Mouse (Mus musculus) gastrocnemius, adult 2 months (tissue): Measurements from ENCODE around the gene Aif1. TPM values are rescaled to one million over a fixed set of nuclear protein-coding genes. Genes with fewer than 3 reads are reported as not detected.
"Not testable (repeated sequence)": the region's sequence is repeated elsewhere in the genome, so short reads cannot be mapped to it uniquely, and the experiment has no call there.

Experiments used
- DNase-seq: peaks from one replicate; pipeline ENCODE4 v3.0.0; 2022
- H3K27ac ChIP-seq: fragments of 200-600 bp; 2 replicates; pipeline ENCODE4 v1.8.1; 2022; ENCODE audit warnings: mild to moderate bottlenecking
- H3K4me3 ChIP-seq: fragments of 200-600 bp; 2 replicates; pipeline ENCODE4 v1.8.1; 2022; ENCODE audit warnings: mild to moderate bottlenecking, moderate library complexity
- CTCF ChIP-seq: fragments of 200-600 bp; IDR thresholded peaks from 2 replicates; pipeline ENCODE4 v1.8.1; 2022; ENCODE audit warnings: antibody characterized with exemption, mild to moderate bottlenecking, moderate library complexity
- intact Hi-C: fragments of 180-260 bp; cut with DNase I; formaldehyde crosslinking; loops from one replicate; pipeline ENCODE4 v1.15.1; 2025
- microRNA-seq: library from miRNA; unstranded; fragments of <30 nt; microRNA quantifications from one replicate; pipeline ENCODE4 v1.2.0, GENCODE M21; 2021
- total RNA-seq, 2 experiments: library from RNA; stranded (reverse); gene quantifications; 2 replicates each; pipeline ENCODE4 v1.2.3; 2021

The Aif1 gene
- total RNA-seq, 2 experiments from 2014 or later = 0.75 TPM; not detected in 1

- intact Hi-C loops = loop anchor here (5.0 kb wide), 1 partner anchor 111 kb away; the partner anchor contains the start of gene Nfkbil1
- no peak for TF ChIP-seq CTCF
- Histone ChIP-seq H3K27ac (peak within 1 kb of the TSS; percentile 94), H3K4me3 (peak within 1 kb of the TSS; percentile 89)
- peak; percentile 88 for DNase-seq
Measured at GRCm38 (mm10) chr17:35126206-35126611, 49.7 kb downstream of the Aif1 start, which contains the start of gene D17H6S53E. TSS of gene D17H6S53E (plus strand) at chr17:35126373.

- TF ChIP-seq CTCF = no peak
- no peak for DNase-seq
- intact Hi-C loops = loop anchor here (5.0 kb wide), 1 partner anchor 112 kb away; the partner anchor contains the start of gene Nfkbil1
- H3K4me3 ChIP-seq = peak overlapping the region; percentile 89
- peak overlapping the region; percentile 94 for H3K27ac ChIP-seq
Measured at GRCm38 (mm10) chr17:35125578-35125977, 50.3 kb downstream of the Aif1 start.

DNA sequence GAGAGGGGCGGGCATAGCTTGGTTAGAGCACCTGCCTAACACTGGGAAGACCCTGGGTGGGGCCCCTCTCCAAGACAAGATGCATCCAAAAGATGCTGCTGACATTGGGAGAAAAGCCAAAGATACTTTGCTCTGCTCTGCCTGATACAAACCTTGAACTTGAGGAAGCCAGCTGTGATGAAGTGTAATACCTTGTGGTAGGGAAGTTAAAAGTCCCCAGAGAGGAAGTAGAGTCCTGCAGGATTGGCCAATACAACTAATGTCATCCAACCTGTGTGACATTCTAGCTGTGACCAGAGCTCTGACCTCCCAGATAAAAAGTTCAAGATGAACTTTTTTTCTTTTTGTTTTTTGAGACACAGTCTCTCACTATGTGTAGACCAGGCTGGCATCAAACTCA is 50.8 kb downstream of the Aif1 start:
- no peak for TF ChIP-seq CTCF
- Histone ChIP-seq H3K27ac (peak overlapping the region; percentile 94), H3K4me3 (peak overlapping the region; percentile 89)
- no peak for DNase-seq
- intact Hi-C loops = loop anchor here (5.0 kb wide), 1 partner anchor 112 kb away; the partner anchor contains the start of gene Nfkbil1

GRCm38 (mm10) chr17:35124261-35124896 is 51.5 kb downstream of the Aif1 start:
- H3K4me3 ChIP-seq, intact Hi-C loops, H3K27ac ChIP-seq, DNase-seq: not testable (repeated sequence)

- DNase-seq, H3K4me3 ChIP-seq, H3K27ac ChIP-seq, intact Hi-C loops: not testable (repeated sequence)
Measured at GRCm38 (mm10) chr17:35123287-35123686, 52.6 kb downstream of the Aif1 start.

DNA sequence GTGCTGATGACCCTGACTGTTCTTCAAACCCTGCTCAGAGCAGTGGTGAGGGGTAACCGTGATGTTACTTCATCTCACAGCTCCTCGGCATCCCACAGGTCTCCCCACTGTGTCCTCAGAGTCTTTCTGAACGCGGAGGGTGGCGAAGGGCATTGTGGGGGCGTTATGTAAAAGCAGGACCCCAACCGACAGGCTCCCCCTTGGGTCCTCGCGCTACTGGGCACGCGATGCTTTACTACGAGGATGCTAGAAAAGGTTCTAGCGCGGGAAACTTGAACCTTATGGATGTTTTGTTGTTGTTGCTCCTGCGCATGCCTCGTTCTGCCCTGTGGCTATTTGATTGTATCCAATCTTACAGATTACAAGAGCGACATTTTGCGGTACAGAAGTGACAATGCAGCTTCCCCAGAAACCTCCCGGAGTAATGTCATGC is 54.0 kb downstream of the Aif1 start, which contains the start of gene Csnk2b:
Gene Csnk2b (minus strand): TSS at position 183 of the 433 bp plus-strand sequence.
- peak within 1 kb of the TSS; percentile 92 for H3K4me3 ChIP-seq
- intact Hi-C loops = no loop called here
- DNase-seq = peak; percentile 54
- TF ChIP-seq CTCF = peak; percentile 40
- H3K27ac ChIP-seq = peak within 1 kb of the TSS; percentile 91

- H3K4me3 ChIP-seq = peak within 1 kb of the TSS; percentile 92
- DNase-seq = peak; percentile 99
- TF ChIP-seq CTCF = no peak
- intact Hi-C loops = no loop called here
- peak within 1 kb of the TSS; percentile 91 for H3K27ac ChIP-seq
Measured at GRCm38 (mm10) chr17:35121143-35121799, 54.6 kb downstream of the Aif1 start, which contains the start of gene Gpank1. TSS of gene Gpank1 (plus strand) at chr17:35121455.

Small RNAs within 50 kb of the gene (microRNA-seq; reads per million reads assigned to microRNA genes)
- not detected for gene Mir6973a
- not detected for gene Mir6974

Other genes starting within 250 kb of the Aif1 start
- 10 to 100 TPM; 10.5 to 12.0 TPM for gene Neu1, start 244.8 kb downstream of the Aif1 start, total RNA-seq
- 10 to 100 TPM in 1 of 2 experiments, 1 to 10 TPM in 1; 3.9 to 13.0 TPM for gene Hspa1b, start 216.8 kb downstream of the Aif1 start, total RNA-seq
- gene Gm20481, start 206.2 kb downstream of the Aif1 start, total RNA-seq = not detected
- 10 to 100 TPM in 1 of 2 experiments, 1 to 10 TPM in 1; 6.8 to 14.1 TPM for gene Hspa1a, start 203.9 kb downstream of the Aif1 start, total RNA-seq
- 10 to 100 TPM; 14.9 to 31.2 TPM for gene Hspa1l, start 203.4 kb downstream of the Aif1 start, total RNA-seq
- 10 to 100 TPM; 15.2 to 17.0 TPM for gene Lsm2, start 194.2 kb downstream of the Aif1 start, total RNA-seq
- 10 to 100 TPM; 31.0 to 35.2 TPM for gene Vars, start 175.1 kb downstream of the Aif1 start, total RNA-seq
- gene Vwa7, start 159.5 kb downstream of the Aif1 start, total RNA-seq = 10 to 100 TPM in 1 of 2 experiments, 1 to 10 TPM in 1; 7.8 to 14.4 TPM
- gene Sapcd1, start 148.1 kb downstream of the Aif1 start, total RNA-seq = not detected
- not detected for gene Msh5, start 129.3 kb downstream of the Aif1 start, total RNA-seq
- gene Clic1, start 126.1 kb downstream of the Aif1 start, total RNA-seq = 10 to 100 TPM in 1 of 2 experiments, 1 to 10 TPM in 1; 7.2 to 11.3 TPM
- 1 to 10 TPM; 6.9 to 9.3 TPM for gene Ddah2, start 117.0 kb downstream of the Aif1 start, total RNA-seq
- not detected for gene Ly6g6c, start 110.7 kb downstream of the Aif1 start, total RNA-seq
- gene Mpig6b, start 109.9 kb downstream of the Aif1 start, total RNA-seq = not detected
- gene Ly6g6e, start 99.2 kb downstream of the Aif1 start, total RNA-seq = not detected
- 1 to 10 TPM in 1 of 2 experiments, under 1 TPM in 1; 0.50 to 1.9 TPM for gene Ly6g6d, start 98.0 kb downstream of the Aif1 start, total RNA-seq
- not detected for gene Ly6g6f, start 90.5 kb downstream of the Aif1 start, total RNA-seq
- 10 to 100 TPM; 74.2 to 99.7 TPM for gene Abhd16a, start 86.8 kb downstream of the Aif1 start, total RNA-seq
- not detected for gene Ly6g5c, start 67.8 kb downstream of the Aif1 start, total RNA-seq
- gene Ly6g5b, start 60.6 kb downstream of the Aif1 start, total RNA-seq = under 1 TPM in 1 of 2 experiments, not detected in 1; 0.36 TPM
- gene Gpank1, start 54.6 kb downstream of the Aif1 start, total RNA-seq = 1 to 10 TPM; 8.5 to 8.7 TPM
- 100 to 1,000 TPM; 186 to 187 TPM for gene Csnk2b, start 54.0 kb downstream of the Aif1 start, total RNA-seq
- 10 to 100 TPM; 13.6 to 24.6 TPM for gene D17H6S53E, start 49.7 kb downstream of the Aif1 start, total RNA-seq
- gene Apom, start 44.0 kb downstream of the Aif1 start, total RNA-seq = not detected
- 100 to 1,000 TPM; 233 to 244 TPM for gene Bag6, start 40.9 kb downstream of the Aif1 start, total RNA-seq
- 100 to 1,000 TPM in 1 of 2 experiments, 10 to 100 TPM in 1; 98.7 to 120 TPM for gene Prrc2a, start 11.2 kb downstream of the Aif1 start, total RNA-seq
- gene Lst1, start 12.4 kb upstream of the Aif1 start, total RNA-seq = 1 to 10 TPM in 1 of 2 experiments, under 1 TPM in 1; 0.67 to 1.2 TPM
- not detected for gene Ltb, start 18.4 kb upstream of the Aif1 start, total RNA-seq
- gene Tnf, start 25.9 kb upstream of the Aif1 start, total RNA-seq = not detected
- gene Lta, start 29.3 kb upstream of the Aif1 start, total RNA-seq = under 1 TPM in 1 of 2 experiments, not detected in 1; 0.41 TPM
- gene Gm16181, start 44.8 kb upstream of the Aif1 start, total RNA-seq = not detected
- 1 to 10 TPM; 1.9 to 2.0 TPM for gene Atp6v1g2, start 57.6 kb upstream of the Aif1 start, total RNA-seq
- 1 to 10 TPM; 7.0 to 7.8 TPM for gene Nfkbil1, start 59.7 kb upstream of the Aif1 start, total RNA-seq
- gene Ddx39b, start 65.7 kb upstream of the Aif1 start, total RNA-seq = 10 to 100 TPM; 83.8 to 94.7 TPM
- 10 to 100 TPM; 30.4 to 38.5 TPM for gene H2-D1, start 86.7 kb upstream of the Aif1 start, total RNA-seq
- gene H2-Q1, start 144.3 kb upstream of the Aif1 start, total RNA-seq = under 1 TPM; 0.25 to 0.36 TPM
- gene H2-Q2, start 166.2 kb upstream of the Aif1 start, total RNA-seq = under 1 TPM; 0.17 to 0.20 TPM
- gene H2-Q4, start 203.5 kb upstream of the Aif1 start, total RNA-seq = 1 to 10 TPM; 3.1 to 3.5 TPM
- under 1 TPM in 1 of 2 experiments, not detected in 1; 0.18 TPM for gene H2-Q6, start 248.8 kb upstream of the Aif1 start, total RNA-seq